Mouse (Mus musculus) stomach, embryonic 16.5 days (tissue): Measurements from ENCODE around the gene Tctex1d4. TPM values are rescaled to one million over a fixed set of nuclear protein-coding genes. Genes with fewer than 3 reads are reported as not detected.

Experiments
- ATAC-seq: fragments of 200-750 bp; cut with Nextera tagmentation; 2 replicates; pipeline ENCODE4 v1.8.0; 2017; ENCODE audit warnings: moderate number of reproducible peaks, moderate TSS enrichment; ENCODE audit not compliant: insufficient read depth, low FRiP score
- H3K27ac ChIP-seq: fragments of 300-500 bp; sonication (generic); 2 replicates; pipeline ENCODE4 v1.5.1; 2014; ENCODE audit warnings: low read length
- H3K27me3 ChIP-seq: fragments of 300-500 bp; sonication (generic); 2 replicates; pipeline ENCODE4 v1.6.1; 2014; ENCODE audit warnings: low read length, control low read depth, mixed read lengths; ENCODE audit not compliant: control insufficient read depth, insufficient read depth
- H3K36me3 ChIP-seq: fragments of 300-500 bp; sonication (generic); 2 replicates; pipeline ENCODE4 v1.6.1; 2014; ENCODE audit warnings: low read length; ENCODE audit not compliant: control insufficient read depth, insufficient read depth
- H3K4me1 ChIP-seq: fragments of 300-500 bp; sonication (generic); 2 replicates; pipeline ENCODE4 v1.6.1; 2014; ENCODE audit warnings: low read length, control low read depth, mixed read lengths; ENCODE audit not compliant: control insufficient read depth, insufficient read depth
- H3K4me2 ChIP-seq: fragments of 300-500 bp; sonication (generic); 2 replicates; pipeline ENCODE4 v1.6.1; 2014; ENCODE audit warnings: low read depth, low read length, mixed read lengths
- H3K4me3 ChIP-seq: fragments of 300-500 bp; sonication (generic); replicated peaks from 2 replicates; pipeline ENCODE4 v1.5.1; 2014; ENCODE audit warnings: mild to moderate bottlenecking, low read length
- H3K9ac ChIP-seq: fragments of 300-500 bp; sonication (generic); 2 replicates; pipeline ENCODE4 v1.6.1; 2014; ENCODE audit warnings: low read length
- H3K9me3 ChIP-seq: fragments of 300-500 bp; sonication (generic); replicated peaks from 2 replicates; pipeline ENCODE4 v1.6.1; 2016; ENCODE audit warnings: low read length, control low read depth; ENCODE audit not compliant: control insufficient read depth
- WGBS: fragments of 180-500 bp; shearing (Covaris S2); extraction: QIAGEN DNeasy Blood & Tissue Kit; methylation state at CpG from one replicate; pipeline ENCODE4 v1.1.7; 2014; 5-methylcytosine and 5-hydroxymethylcytosine counted together
- polyA plus RNA-seq: library from polyadenylated mRNA; unstranded; fragments of >200 nt; fragmentation: Nextera tagmentation; extraction: Ambion mirVana; gene quantifications from 2 replicates; pipeline ENCODE4 v1.2.1, GENCODE M21; 2015

Tctex1d4 gene
- polyA plus RNA-seq, 1 experiment from 2014 or later: 0.22 TPM

DNA sequence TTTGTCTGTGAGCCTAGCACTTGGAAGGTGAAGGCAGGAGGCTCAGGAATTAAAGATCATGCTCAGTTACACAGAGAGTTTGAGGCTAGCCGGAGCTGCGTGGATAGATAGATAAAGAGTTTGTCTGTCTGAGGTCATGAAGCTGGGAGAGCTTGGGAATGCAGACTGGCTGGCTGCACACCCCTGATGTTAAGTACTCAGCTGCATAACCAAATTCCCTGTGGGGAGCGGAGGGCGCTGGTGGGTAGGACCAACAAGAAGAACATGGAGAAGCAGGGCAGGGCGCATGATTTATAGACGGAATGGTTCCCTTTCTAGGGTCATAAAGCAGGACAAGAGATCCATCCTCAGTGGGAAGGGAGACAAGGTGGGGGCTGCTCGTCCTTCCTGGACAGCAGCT, 16.4 kb downstream of the Tctex1d4 start:
- ATAC-seq: no peak
- no peaks in the 10 kb centered on the region for H3K4me1 ChIP-seq
- no peak overlapping the region for H3K4me2 ChIP-seq
- H3K27ac ChIP-seq: no peak overlapping the region
- no peaks in the 10 kb centered on the region for H3K27me3 ChIP-seq
- WGBS: 49% methylated on average over 7 of the region's 7 CpGs
- no peak overlapping the region for H3K4me3 ChIP-seq
- H3K36me3 ChIP-seq: no peaks in the 10 kb centered on the region
- H3K9me3 ChIP-seq: no peaks in the 10 kb centered on the region
- H3K9ac ChIP-seq: no peak overlapping the region

DNA sequence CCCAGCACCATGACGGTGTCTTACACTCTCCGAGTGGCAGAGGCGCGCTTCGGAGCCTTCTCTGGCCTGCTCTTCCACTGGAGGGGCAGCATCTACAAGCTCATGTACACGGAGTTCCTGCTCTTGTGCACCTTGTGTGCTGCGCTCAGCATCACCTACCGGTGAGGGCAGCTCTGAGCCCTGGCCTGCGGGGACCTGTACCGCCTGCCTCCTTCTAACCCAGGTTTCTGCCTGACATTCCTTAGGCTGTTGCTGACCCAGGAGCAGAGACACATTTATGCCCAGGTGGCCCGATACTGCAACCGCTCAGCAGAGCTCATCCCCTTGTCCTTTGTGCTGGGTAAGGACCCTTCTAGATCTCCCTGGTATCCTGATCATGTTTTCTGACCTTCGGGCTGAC, 18.7 kb downstream of the Tctex1d4 start:
- H3K36me3 ChIP-seq: peaks cover 1% of the 10 kb centered on the region
- no peaks in the 10 kb centered on the region for H3K4me1 ChIP-seq
- WGBS: 85% methylated on average over 13 of the region's 13 CpGs
- no peaks in the 10 kb centered on the region for H3K9me3 ChIP-seq
- no peaks in the 10 kb centered on the region for H3K27me3 ChIP-seq
- H3K4me2 ChIP-seq: no peak overlapping the region
- no peak overlapping the region for H3K27ac ChIP-seq
- ATAC-seq: no peak
- no peak overlapping the region for H3K4me3 ChIP-seq
- H3K9ac ChIP-seq: no peak overlapping the region

DNA sequence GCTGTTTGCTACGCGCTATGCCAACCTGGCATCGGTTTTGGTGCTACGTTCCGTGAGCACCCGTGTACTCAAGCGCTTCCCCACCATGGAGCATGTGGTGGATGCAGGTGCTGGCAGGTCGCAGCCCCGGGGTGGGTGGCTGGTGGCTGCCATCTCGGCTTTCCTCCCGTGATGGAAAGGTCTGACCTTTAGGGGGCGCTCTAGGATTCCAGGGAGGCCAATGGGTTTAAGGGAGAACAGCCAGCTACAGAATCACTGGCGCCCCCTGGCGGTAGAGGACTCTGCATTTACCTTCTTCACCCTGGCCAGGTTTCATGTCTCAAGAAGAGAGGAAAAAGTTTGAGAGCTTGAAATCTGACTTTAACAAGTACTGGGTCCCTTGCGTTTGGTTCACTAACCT, 19.6 kb downstream of the Tctex1d4 start:
- Histone ChIP-seq H3K27ac (no peak overlapping the region), H3K4me1 (no peaks in the 10 kb centered on the region), H3K4me3 (no peak overlapping the region), H3K36me3 (peaks cover 10% of the 10 kb centered on the region), H3K4me2 (no peak overlapping the region), H3K9me3 (no peaks in the 10 kb centered on the region), H3K27me3 (no peaks in the 10 kb centered on the region), H3K9ac (no peak overlapping the region)
- WGBS: 37% methylated on average over 15 of the region's 15 CpGs
- no peak for ATAC-seq

DNA sequence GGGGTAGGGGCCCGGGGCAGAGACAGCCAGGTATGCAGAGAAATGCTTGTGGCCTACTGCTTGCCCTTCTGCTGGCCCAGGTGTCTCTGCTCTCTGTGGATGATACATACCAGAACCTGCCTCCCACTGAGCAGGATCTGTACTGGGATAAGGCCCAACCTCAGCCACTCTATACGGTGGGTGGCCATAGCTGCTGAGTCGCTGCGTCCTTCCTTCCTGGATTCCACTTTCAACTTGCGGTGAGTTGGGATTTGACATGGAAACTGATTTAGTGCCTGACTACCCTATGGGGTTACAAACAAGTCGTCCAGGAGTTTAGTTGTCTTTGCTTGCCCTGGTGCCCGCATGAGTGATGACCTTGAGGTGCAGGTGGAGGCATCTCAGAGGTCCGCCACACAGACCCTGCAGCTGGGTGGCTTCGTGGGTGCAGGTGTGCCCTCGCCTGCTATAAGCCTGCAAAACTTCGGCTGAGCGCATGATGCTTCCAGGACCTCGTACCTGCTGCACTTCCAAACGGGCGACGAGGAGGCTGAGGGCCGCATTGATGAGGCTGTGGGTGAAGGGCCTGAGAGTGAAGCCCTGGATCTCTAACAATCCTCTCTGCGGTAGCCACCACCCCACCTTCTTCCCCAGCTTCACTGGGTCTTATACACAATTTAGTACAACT, 21.6 kb downstream of the Tctex1d4 start:
- 77% methylated on average over 18 of the region's 18 CpGs for WGBS
- H3K4me3 ChIP-seq: no peak overlapping the region
- no peak overlapping the region for H3K27ac ChIP-seq
- no peak for ATAC-seq
- H3K27me3 ChIP-seq: no peaks in the 10 kb centered on the region
- no peaks in the 10 kb centered on the region for H3K9me3 ChIP-seq
- H3K9ac ChIP-seq: no peak overlapping the region
- H3K4me2 ChIP-seq: no peak overlapping the region
- H3K4me1 ChIP-seq: no peaks in the 10 kb centered on the region
- peaks cover 25% of the 10 kb centered on the region for H3K36me3 ChIP-seq

GRCm38 (mm10) chr4:117148815-117149214, 22.2 kb downstream of the Tctex1d4 start:
- ATAC-seq: no peak
- 70% methylated on average over 24 of the region's 24 CpGs for WGBS
- Histone ChIP-seq H3K9me3 (no peaks in the 10 kb centered on the region), H3K27ac (no peak overlapping the region), H3K4me1 (peaks cover under 1% of the 10 kb centered on the region), H3K27me3 (no peaks in the 10 kb centered on the region), H3K9ac (no peak overlapping the region), H3K4me2 (no peak overlapping the region), H3K36me3 (peaks cover 29% of the 10 kb centered on the region), H3K4me3 (no peak overlapping the region)

DNA sequence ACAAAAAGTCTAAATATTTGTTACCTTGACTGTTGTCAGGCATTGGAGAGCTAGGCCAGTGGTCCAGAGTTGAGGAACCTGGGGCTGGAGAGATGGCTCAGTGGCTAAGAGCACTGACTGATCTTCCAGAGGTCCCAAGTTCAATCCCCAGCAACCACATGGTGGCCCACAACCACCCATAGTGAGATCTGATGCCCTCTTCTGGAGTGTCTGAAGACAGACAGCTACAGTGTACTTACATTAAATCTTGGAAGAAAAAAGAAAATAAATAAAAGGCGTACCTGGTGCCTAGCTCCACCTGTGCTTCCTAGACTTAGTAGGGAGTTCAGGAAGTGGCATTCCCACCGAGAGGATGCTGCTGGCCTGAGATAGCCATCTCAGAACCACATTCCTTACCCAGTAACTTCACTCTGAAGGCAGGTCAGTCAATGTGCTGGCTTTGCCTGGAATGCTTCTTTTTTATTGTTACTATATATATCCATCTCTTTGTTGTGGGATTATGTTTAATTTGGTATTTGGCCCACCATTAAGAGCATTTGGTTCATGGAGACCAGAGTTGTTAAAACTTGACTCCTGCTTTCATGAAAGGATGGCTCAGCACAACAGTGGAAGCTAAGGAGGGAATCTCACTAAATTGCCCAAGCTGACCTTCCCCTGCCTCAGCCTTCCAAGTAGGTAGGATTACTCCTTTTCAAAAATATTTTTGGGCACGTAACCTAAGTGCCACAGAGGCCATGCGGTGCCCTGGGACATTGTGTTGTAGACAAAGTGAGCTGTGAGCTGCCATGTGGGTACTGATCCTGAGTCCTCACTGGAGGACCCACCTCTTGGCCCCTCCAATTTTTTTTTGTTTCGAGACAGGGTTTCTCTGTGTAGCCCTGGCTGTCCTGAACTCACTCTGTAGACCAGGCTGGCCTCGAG, 23.0 kb downstream of the Tctex1d4 start:
- no peaks in the 10 kb centered on the region for H3K27me3 ChIP-seq
- no peak for ATAC-seq
- H3K4me2 ChIP-seq: no peak overlapping the region
- no peak overlapping the region for H3K4me3 ChIP-seq
- no peaks in the 10 kb centered on the region for H3K9me3 ChIP-seq
- H3K4me1 ChIP-seq: peaks cover 8% of the 10 kb centered on the region
- H3K27ac ChIP-seq: no peak overlapping the region
- WGBS: 64% methylated on average over 6 of the region's 6 CpGs
- H3K9ac ChIP-seq: no peak overlapping the region
- H3K36me3 ChIP-seq: peaks cover 33% of the 10 kb centered on the region

DNA sequence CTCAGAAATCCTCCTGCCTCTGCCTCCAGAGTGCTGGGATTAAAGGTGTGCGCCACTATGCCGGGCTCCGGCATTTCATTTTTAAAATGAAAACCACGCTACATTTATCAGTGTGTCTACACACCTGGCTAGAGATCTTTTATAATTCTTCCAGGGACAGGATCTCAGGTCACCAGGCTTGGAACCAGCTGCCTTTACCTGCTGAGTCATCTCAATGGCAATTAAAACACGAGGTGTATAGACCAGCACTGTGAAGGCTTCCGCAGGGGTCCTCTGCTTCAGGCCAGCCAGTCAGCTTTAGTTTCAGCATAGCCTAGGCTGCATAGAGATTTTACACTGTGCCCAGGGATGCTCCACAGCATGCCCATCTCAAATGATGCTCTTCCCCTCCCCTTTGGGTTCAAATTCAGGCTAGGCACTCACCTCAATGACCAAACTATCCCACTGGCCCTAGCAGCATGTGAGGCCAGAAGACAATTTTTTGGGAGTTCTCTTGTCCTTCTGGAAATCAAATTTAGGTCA, 23.7 kb downstream of the Tctex1d4 start:
- no peak overlapping the region for H3K27ac ChIP-seq
- no peaks in the 10 kb centered on the region for H3K9me3 ChIP-seq
- H3K4me1 ChIP-seq: peaks cover 10% of the 10 kb centered on the region
- ATAC-seq: no peak
- peaks cover 37% of the 10 kb centered on the region for H3K36me3 ChIP-seq
- no peak overlapping the region for H3K4me2 ChIP-seq
- no peak overlapping the region for H3K9ac ChIP-seq
- no peak overlapping the region for H3K4me3 ChIP-seq
- no peaks in the 10 kb centered on the region for H3K27me3 ChIP-seq
- 89% methylated on average over 6 of the region's 6 CpGs for WGBS

GRCm38 (mm10) chr4:117151416-117151815, 24.8 kb downstream of the Tctex1d4 start:
- no peak for ATAC-seq
- Histone ChIP-seq H3K9ac (no peak overlapping the region), H3K4me2 (no peak overlapping the region), H3K4me3 (no peak overlapping the region), H3K36me3 (peaks cover 37% of the 10 kb centered on the region), H3K9me3 (no peaks in the 10 kb centered on the region), H3K27me3 (no peaks in the 10 kb centered on the region), H3K4me1 (peaks cover 10% of the 10 kb centered on the region), H3K27ac (no peak overlapping the region)
- 34% methylated on average over 1 of the region's 1 CpGs for WGBS

DNA sequence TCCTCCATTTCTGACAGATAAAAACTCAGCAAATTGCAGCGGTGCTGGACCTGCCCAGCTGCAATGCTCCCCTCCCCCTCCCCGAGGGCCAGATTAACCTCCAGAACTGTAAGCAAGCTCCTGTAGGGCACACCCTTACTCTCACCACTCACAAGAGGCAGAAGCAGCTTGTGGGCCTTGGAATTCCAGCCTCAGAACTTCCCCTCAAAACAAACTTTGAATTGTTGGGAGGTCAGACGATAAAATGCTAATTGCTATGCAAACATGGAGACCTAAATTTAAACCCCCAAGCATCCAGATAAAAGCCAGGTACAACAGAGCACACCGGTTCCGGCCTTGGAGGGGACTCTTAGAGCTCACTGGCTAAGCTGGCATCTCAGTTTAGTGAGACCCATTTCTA, 26.1 kb downstream of the Tctex1d4 start:
- Histone ChIP-seq H3K27me3 (no peaks in the 10 kb centered on the region), H3K9me3 (no peaks in the 10 kb centered on the region), H3K4me3 (no peak overlapping the region), H3K36me3 (peaks cover 37% of the 10 kb centered on the region), H3K4me2 (peak overlapping the region; percentile 83; the same call in 1 of the 2 replicates), H3K4me1 (peaks cover 10% of the 10 kb centered on the region), H3K9ac (peak overlapping the region; percentile 4; the same call in 1 of the 2 replicates), H3K27ac (no peak overlapping the region)
- no peak for ATAC-seq
- 51% methylated on average over 5 of the region's 5 CpGs for WGBS
